Mouse (Mus musculus): ENCODE measurements around the gene Slc1a5. TPM values are rescaled to one million over a fixed set of nuclear protein-coding genes. Genes with fewer than 3 reads are reported as not detected.

Gene Slc1a5
- polyA plus RNA-seq, 1 experiment from 2014 or later: 47.0 TPM

GRCm38 (mm10) chr7:16785541-16786083 is 4.5 kb downstream of the Slc1a5 start:
- no peaks in the 10 kb centered on the region for H3K27me3 ChIP-seq (ENCODE audit: insufficient read depth, poor library complexity, severe bottlenecking)
- no peak overlapping the region for H3K27ac ChIP-seq
- no peaks in the 10 kb centered on the region for H3K9me3 ChIP-seq
- 71% methylated on average over 8 of the region's 8 CpGs for WGBS
- H3K4me1 ChIP-seq: peaks cover 42% of the 10 kb centered on the region
- peaks cover 32% of the 10 kb centered on the region for H3K36me3 ChIP-seq
- H3K4me3 ChIP-seq: no peak overlapping the region
- DNase-seq (ENCODE audit: low spot score): no peak

GRCm38 (mm10) chr7:16792316-16792715 is 11.2 kb downstream of the Slc1a5 start:
- no peak for DNase-seq (ENCODE audit: low spot score)
- no peaks in the 10 kb centered on the region for H3K9me3 ChIP-seq
- 81% methylated on average over 5 of the region's 5 CpGs for whole genome bisulfite sequencing
- H3K4me3 ChIP-seq: no peak overlapping the region
- 0 out of 2 replicates have a peak overlapping the region, but pooled peaks have one; percentile 47 for H3K27ac ChIP-seq
- H3K27me3 ChIP-seq (ENCODE audit: insufficient read depth, poor library complexity, severe bottlenecking): no peaks in the 10 kb centered on the region
- peaks cover 57% of the 10 kb centered on the region for H3K36me3 ChIP-seq
- H3K4me1 ChIP-seq: peaks cover 19% of the 10 kb centered on the region

GRCm38 (mm10) chr7:16793010-16793725 is 12.0 kb downstream of the Slc1a5 start:
- WGBS: 61% methylated on average over 19 of the region's 19 CpGs
- DNase-seq (ENCODE audit: low spot score): no peak
- H3K4me3 ChIP-seq: peak overlapping the region; percentile 36
- peaks cover 58% of the 10 kb centered on the region for H3K36me3 ChIP-seq
- H3K27me3 ChIP-seq (ENCODE audit: insufficient read depth, poor library complexity, severe bottlenecking): no peaks in the 10 kb centered on the region
- H3K9me3 ChIP-seq: no peaks in the 10 kb centered on the region
- no peak overlapping the region for H3K27ac ChIP-seq
- peaks cover 21% of the 10 kb centered on the region for H3K4me1 ChIP-seq

- DNase-seq (ENCODE audit: low spot score): no peak
These were observed 13.7 kb downstream of the Slc1a5 start for GRCm38 (mm10) chr7:16794886-16795285.

GRCm38 (mm10) chr7:16804409-16805028 is 23.4 kb downstream of the Slc1a5 start:
- H3K36me3 ChIP-seq: peaks cover 24% of the 10 kb centered on the region
- no peaks in the 10 kb centered on the region for H3K9me3 ChIP-seq
- 32% methylated on average over 8 of the region's 8 CpGs for WGBS
- H3K4me3 ChIP-seq: no peak overlapping the region
- DNase-seq (ENCODE audit: low spot score): no peak
- H3K4me1 ChIP-seq: no peaks in the 10 kb centered on the region
- H3K27me3 ChIP-seq (ENCODE audit: insufficient read depth, poor library complexity, severe bottlenecking): no peaks in the 10 kb centered on the region
- no peak overlapping the region for H3K27ac ChIP-seq

More at GRCm38 (mm10) chr7:16794886-16795285, 13.7 kb downstream of the Slc1a5 start:
- no peaks in the 10 kb centered on the region for H3K9me3 ChIP-seq
- WGBS: 85% methylated on average over 5 of the region's 5 CpGs
- no peak overlapping the region for H3K27ac ChIP-seq
- H3K36me3 ChIP-seq: peaks cover 58% of the 10 kb centered on the region
- H3K27me3 ChIP-seq (ENCODE audit: insufficient read depth, poor library complexity, severe bottlenecking): no peaks in the 10 kb centered on the region
- no peak overlapping the region for H3K4me3 ChIP-seq
- H3K4me1 ChIP-seq: peaks cover 21% of the 10 kb centered on the region

GRCm38 (mm10) chr7:16807936-16808335 is 26.8 kb downstream of the Slc1a5 start:
- WGBS: 87% methylated on average over 9 of the region's 9 CpGs
- peaks cover 29% of the 10 kb centered on the region for H3K27me3 ChIP-seq (ENCODE audit: insufficient read depth, poor library complexity, severe bottlenecking)
- DNase-seq (ENCODE audit: low spot score): no peak
- H3K36me3 ChIP-seq: peaks cover 35% of the 10 kb centered on the region
- no peaks in the 10 kb centered on the region for H3K9me3 ChIP-seq
- H3K4me3 ChIP-seq: no peak overlapping the region
- no peak overlapping the region for H3K27ac ChIP-seq
- peaks cover 19% of the 10 kb centered on the region for H3K4me1 ChIP-seq

GRCm38 (mm10) chr7:16808647-16809046 is 27.5 kb downstream of the Slc1a5 start:
- no peak for DNase-seq (ENCODE audit: low spot score)
- no peak overlapping the region for H3K27ac ChIP-seq
- H3K27me3 ChIP-seq (ENCODE audit: insufficient read depth, poor library complexity, severe bottlenecking): peaks cover 33% of the 10 kb centered on the region
- peaks cover 42% of the 10 kb centered on the region for H3K36me3 ChIP-seq
- H3K9me3 ChIP-seq: no peaks in the 10 kb centered on the region
- 83% methylated on average over 9 of the region's 9 CpGs for WGBS
- H3K4me1 ChIP-seq: peaks cover 19% of the 10 kb centered on the region
- H3K4me3 ChIP-seq: no peak overlapping the region

GRCm38 (mm10) chr7:16809739-16810138 is 28.6 kb downstream of the Slc1a5 start:
- Histone ChIP-seq H3K36me3 (peaks cover 53% of the 10 kb centered on the region), H3K4me1 (peaks cover 19% of the 10 kb centered on the region), H3K27ac (no peak overlapping the region), H3K27me3 (ENCODE audit: insufficient read depth, poor library complexity, severe bottlenecking) (peaks cover 33% of the 10 kb centered on the region), H3K9me3 (no peaks in the 10 kb centered on the region), H3K4me3 (no peak overlapping the region)
- no peak for DNase-seq (ENCODE audit: low spot score)
- 23% methylated on average over 10 of the region's 10 CpGs for WGBS

- Histone ChIP-seq H3K4me1 (peaks cover 22% of the 10 kb centered on the region), H3K9me3 (no peaks in the 10 kb centered on the region), H3K27ac (peak overlapping the region; percentile 74), H3K36me3 (peaks cover 54% of the 10 kb centered on the region), H3K27me3 (ENCODE audit: insufficient read depth, poor library complexity, severe bottlenecking) (peaks cover 33% of the 10 kb centered on the region), H3K4me3 (peak overlapping the region; percentile 61)
- WGBS: 46% methylated on average over 28 of the region's 28 CpGs
- DNase-seq (ENCODE audit: low spot score): no peak
These were observed 29.3 kb downstream of the Slc1a5 start for GRCm38 (mm10) chr7:16810399-16810919.

- peaks cover 54% of the 10 kb centered on the region for H3K36me3 ChIP-seq
- peaks cover 33% of the 10 kb centered on the region for H3K27me3 ChIP-seq (ENCODE audit: insufficient read depth, poor library complexity, severe bottlenecking)
- peak overlapping the region; percentile 61 for H3K4me3 ChIP-seq
- no peak for DNase-seq (ENCODE audit: low spot score)
- H3K27ac ChIP-seq: peak overlapping the region; percentile 74
- WGBS: 4% methylated on average over 90 of the region's 90 CpGs
- peaks cover 25% of the 10 kb centered on the region for H3K4me1 ChIP-seq
- H3K9me3 ChIP-seq: no peaks in the 10 kb centered on the region
These were observed 29.9 kb downstream of the Slc1a5 start for GRCm38 (mm10) chr7:16810920-16811648.

- Histone ChIP-seq H3K4me3 (peak overlapping the region; percentile 61), H3K36me3 (peaks cover 49% of the 10 kb centered on the region), H3K27ac (peak overlapping the region; percentile 74), H3K9me3 (no peaks in the 10 kb centered on the region), H3K4me1 (peaks cover 25% of the 10 kb centered on the region), H3K27me3 (ENCODE audit: insufficient read depth, poor library complexity, severe bottlenecking) (peaks cover 33% of the 10 kb centered on the region)
- DNase-seq (ENCODE audit: low spot score): no peak
- WGBS: 11% methylated on average over 17 of the region's 17 CpGs
These were observed 30.5 kb downstream of the Slc1a5 start for GRCm38 (mm10) chr7:16811649-16812070.

GRCm38 (mm10) chr7:16812505-16812904 is 31.4 kb downstream of the Slc1a5 start:
- Histone ChIP-seq H3K27ac (no peak overlapping the region), H3K36me3 (peaks cover 47% of the 10 kb centered on the region), H3K4me3 (no peak overlapping the region), H3K9me3 (no peaks in the 10 kb centered on the region), H3K4me1 (peaks cover 32% of the 10 kb centered on the region), H3K27me3 (ENCODE audit: insufficient read depth, poor library complexity, severe bottlenecking) (peaks cover 33% of the 10 kb centered on the region)
- no peak for DNase-seq (ENCODE audit: low spot score)
- 69% methylated on average over 2 of the region's 2 CpGs for WGBS

Measured in heart, embryonic 10.5 days (tissue).